Mouse (Mus musculus) gastrocnemius, postnatal 4 days (tissue): ENCODE measurements around the gene Gm28372. TPM values are rescaled to one million over a fixed set of nuclear protein-coding genes. Genes with fewer than 3 reads are reported as not detected.

Experiments
- DNase-seq, 2 experiments: peaks; one replicate each; pipeline ENCODE4 v3.0.0; 2021 to 2022; ENCODE audit warnings: low spot score in 2 of 2, mixed read lengths in 2 of 2
- total RNA-seq, 2 experiments: library from RNA; stranded (reverse); gene quantifications; 2 replicates each; pipeline ENCODE4 v1.2.3; 2021

Gm28372 gene
- total RNA-seq, 2 experiments from 2014 or later = not detected

DNA sequence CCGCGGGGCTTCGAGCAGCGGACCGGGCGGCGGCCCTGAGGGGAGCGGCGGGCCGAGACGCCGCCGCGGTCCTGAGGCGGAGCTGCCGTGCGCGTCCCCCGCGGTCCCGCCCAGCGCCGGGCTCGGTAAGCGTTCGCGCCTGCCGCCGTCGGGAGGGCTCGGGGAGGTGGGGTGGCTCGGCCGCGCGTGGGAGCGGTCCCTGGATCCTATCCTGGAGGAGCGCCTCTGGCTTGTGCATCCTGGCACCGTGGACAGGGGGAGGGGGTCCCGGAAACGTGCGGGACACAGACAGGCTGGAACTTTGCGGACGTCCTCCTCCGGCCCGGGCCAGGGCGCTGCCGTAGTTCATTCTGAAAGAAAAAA is 45.4 kb downstream of the Gm28372 start:
- DNase-seq = peak; percentile 52 to 75

DNA sequence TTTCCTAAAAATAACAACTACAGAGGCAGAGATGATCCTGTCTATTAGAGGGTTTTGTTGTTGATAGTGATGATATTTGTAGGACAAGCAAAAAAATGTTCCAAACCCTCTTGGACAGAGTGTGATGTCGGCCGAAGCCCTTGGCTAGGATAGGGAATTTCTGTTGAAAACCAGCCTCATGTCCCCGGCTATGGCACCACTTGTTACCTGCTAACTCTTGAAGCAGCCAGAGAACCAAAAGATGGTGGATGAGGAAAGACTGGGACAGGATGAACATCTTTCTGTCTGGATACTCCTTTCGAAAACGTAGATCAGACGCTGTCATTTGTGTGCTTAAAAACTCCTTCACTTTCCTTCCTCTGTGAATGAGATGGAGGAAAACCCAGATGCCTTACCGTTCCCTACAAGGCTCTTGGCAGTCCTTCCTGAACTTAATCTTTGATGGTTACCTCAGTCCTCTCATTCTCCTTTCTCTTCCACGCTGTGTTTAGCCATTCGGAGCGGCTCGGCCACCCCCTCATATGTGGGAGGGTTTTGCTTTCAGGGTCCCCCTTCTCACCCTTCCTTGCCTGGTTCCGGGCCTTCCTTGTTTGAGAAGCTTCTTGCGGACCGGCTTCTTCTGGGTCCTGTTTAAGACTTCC is 46.2 kb downstream of the Gm28372 start:
- no peak for DNase-seq

DNA sequence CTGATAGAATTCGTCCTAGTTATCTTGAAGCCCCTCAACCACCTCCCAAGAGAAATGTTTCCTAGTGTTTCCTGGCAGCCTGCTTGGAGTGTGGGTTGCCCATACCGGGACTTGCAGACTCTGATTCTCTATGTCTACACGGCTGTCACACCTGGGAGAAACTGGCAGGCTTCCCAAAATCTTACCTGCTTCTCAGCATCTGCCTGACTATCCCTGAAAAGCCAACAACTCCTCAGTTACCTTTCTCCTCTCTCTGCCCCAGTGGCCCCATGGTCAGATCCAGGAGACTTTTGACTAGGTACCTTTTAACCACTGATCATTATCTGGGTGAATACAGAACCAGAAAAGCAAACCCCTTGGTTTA is 46.7 kb downstream of the Gm28372 start:
- no peak for DNase-seq

DNA sequence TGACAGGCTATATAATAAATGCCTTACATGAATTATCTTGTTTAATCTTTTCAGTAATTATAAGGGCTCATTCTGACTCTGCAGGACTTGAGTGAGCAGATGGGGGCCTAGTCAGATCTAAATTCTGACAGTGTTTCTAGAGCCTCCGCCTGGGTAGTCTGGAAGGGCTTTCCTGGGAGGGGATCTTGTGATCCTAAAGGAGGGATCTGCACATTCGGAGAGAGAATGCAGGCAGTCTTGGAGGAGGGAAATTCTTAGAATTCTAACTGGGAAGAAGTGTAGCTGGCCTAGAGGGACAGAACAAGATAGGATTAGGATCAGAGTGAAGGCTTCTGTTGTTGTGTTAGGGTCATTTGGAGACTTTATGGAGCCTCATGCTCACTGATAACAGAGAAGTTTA is 47.2 kb downstream of the Gm28372 start:
- DNase-seq = no peak

DNA sequence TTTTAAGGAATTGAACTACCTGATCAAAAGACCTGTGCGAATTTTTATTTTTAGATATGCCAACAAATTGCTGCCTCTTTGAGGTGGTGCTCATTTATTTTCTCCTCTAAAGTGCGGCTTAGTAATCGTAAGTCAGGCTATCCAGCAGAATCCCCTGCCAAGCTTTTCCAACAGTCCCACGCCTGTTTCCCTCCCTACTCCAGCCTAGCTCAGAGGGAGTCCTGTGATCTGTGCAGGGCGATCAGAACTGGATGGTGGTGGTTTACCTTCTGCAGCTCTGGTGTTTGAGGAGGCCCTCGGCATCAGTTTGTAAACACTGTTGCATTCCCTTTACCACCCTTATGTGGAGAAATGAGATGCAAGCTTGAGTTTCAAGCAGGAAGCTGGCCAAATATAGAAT is 48.4 kb downstream of the Gm28372 start:
- no peak for DNase-seq

DNA sequence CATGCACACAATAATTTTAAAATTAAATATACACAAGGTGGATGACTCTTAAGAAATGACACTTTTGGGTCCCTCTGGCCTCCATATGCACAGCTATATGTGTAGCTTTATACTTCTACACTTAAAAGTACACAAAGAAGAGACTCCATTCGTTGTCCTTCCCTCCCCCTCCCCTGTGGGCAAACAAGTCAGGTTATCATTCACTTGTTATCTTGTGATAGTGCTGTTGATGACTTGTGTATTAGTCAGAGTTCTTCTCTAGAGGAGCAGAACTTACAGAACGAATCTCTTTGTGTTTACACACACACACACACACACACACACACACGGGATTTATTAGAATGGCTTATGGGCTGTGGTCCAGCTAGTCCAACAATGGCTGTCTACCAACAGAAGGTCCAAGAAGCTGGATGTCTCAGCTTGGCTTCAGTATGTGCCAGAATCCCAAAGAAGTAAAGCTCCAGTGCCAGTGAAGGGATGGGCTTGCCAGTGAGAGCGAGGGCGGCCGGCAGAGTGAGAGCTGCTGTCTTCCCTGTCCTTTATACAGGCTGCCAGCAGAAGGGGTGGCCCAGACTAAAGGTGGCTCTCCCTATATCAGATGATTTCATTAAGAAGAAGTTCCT is 49.8 kb downstream of the Gm28372 start:
- no peak for DNase-seq

Other genes starting within 250 kb of the Gm28372 start
- gene Snrpb, start 225.8 kb upstream of the Gm28372 start, total RNA-seq = 100 to 1,000 TPM; 188 to 199 TPM
- not detected for gene Tmc2, start 210.0 kb upstream of the Gm28372 start, total RNA-seq
- 10 to 100 TPM; 66.9 to 84.6 TPM for gene Nop56, start 130.8 kb upstream of the Gm28372 start, total RNA-seq
- gene Idh3b, start 120.7 kb upstream of the Gm28372 start, total RNA-seq = 100 to 1,000 TPM; 282 to 290 TPM
- 1 to 10 TPM; 2.1 to 2.7 TPM for gene Ebf4, start 110.1 kb upstream of the Gm28372 start, total RNA-seq
- gene Cpxm1, start 7.7 kb upstream of the Gm28372 start, total RNA-seq = 10 to 100 TPM; 19.7 to 19.9 TPM
- gene 1700020A23Rik, start within 50 bp of the Gm28372 start, total RNA-seq = not detected
- gene Tmem239, start 1.2 kb downstream of the Gm28372 start, total RNA-seq = not detected
- gene Vps16, start 19.1 kb downstream of the Gm28372 start, total RNA-seq = 10 to 100 TPM; 37.3 to 44.6 TPM
- 10 to 100 TPM; 10.6 to 11.6 TPM for gene Pced1a, start 19.5 kb downstream of the Gm28372 start, total RNA-seq
- 10 to 100 TPM; 73.2 to 74.7 TPM for gene Ptpra, start 45.0 kb downstream of the Gm28372 start, total RNA-seq
- gene Mrps26, start 158.5 kb downstream of the Gm28372 start, total RNA-seq = 10 to 100 TPM; 51.9 to 60.9 TPM
- gene Oxt, start 170.9 kb downstream of the Gm28372 start, total RNA-seq = not detected
- not detected for gene Avp, start 177.3 kb downstream of the Gm28372 start, total RNA-seq
- gene Fastkd5, start 224.8 kb downstream of the Gm28372 start, total RNA-seq = 1 to 10 TPM; 7.3 to 8.2 TPM
- gene Ubox5, start 224.8 kb downstream of the Gm28372 start, total RNA-seq = 1 to 10 TPM; 5.9 TPM
- gene Lzts3, start 237.6 kb downstream of the Gm28372 start, total RNA-seq = 1 to 10 TPM; 5.8 to 6.2 TPM